Mouse (Mus musculus) leukemia stem cell, adult 10-12 weeks (primary cell): Measurements from ENCODE around the gene Fer. TPM values are rescaled to one million over a fixed set of nuclear protein-coding genes. Genes with fewer than 3 reads are reported as not detected.

Experiments used
- polyA plus RNA-seq: library from polyadenylated mRNA; stranded (reverse); fragments of >175 nt; gene quantifications from 2 replicates; pipeline ENCODE4 v1.2.3, GENCODE M21; 2012; ENCODE audit warnings: low replicate concordance

Fer gene
- 1.1 TPM in 1 of 2 replicates, not detected in the other for polyA plus RNA-seq

GRCm38 (mm10) chr17:63863012-63863630 is at the start of gene Fer:
Gene Fer (plus strand): TSS chr17:63863062.

GRCm38 (mm10) chr17:63863647-63864149 is 836 bp downstream of the Fer start, which contains the start of gene A930002H24Rik:
Gene A930002H24Rik (minus strand): TSS chr17:63863791.

Other genes with a start within 250 kb of the Fer start
- gene A930002H24Rik, start 729 bp downstream of the Fer start, polyA plus RNA-seq = not detected in 2 replicates